Mouse (Mus musculus) bone marrow macrophage, adult 2 months (primary cell): ENCODE measurements around the gene Gm17416.

Experiments
- CTCF ChIP-seq: IDR thresholded peaks from 2 replicates; pipeline ENCODE4 v1.5.1; 2012; ENCODE audit warnings: low read depth, mild to moderate bottlenecking, low read length, moderate library complexity
- POLR2A ChIP-seq: IDR thresholded peaks from 2 replicates; pipeline ENCODE4 v1.6.1; 2012; ENCODE audit warnings: mild to moderate bottlenecking, low read depth, low read length, borderline replicate concordance

DNA sequence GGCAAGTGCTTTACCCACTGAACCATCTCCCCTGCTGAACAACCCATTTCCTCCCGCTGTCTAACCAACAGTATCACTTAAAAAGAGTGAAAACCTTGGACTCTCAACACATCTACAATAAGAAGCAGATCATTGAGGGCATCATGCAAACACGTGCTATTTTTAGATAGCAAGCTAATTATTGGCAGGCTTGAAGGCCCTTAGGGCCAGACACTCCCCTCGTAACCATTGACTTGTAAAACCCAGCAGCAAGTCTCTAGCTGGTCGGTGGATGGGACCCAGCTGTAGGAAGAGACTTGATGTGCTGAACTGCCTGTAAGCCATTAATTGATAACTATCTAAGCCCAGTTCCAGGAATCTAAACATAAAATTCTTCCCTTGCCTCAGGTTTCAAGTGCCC is 25.7 kb upstream of the Gm17416 start:
- TF ChIP-seq CTCF (no peak), POLR2A (no peak)
